Mouse (Mus musculus) myocyte (in vitro differentiated cells): ENCODE data around the gene Grin3b. TPM values are rescaled to one million over a fixed set of nuclear protein-coding genes. Genes with fewer than 3 reads are reported as not detected.

ENCODE experiments used
- H3K27me3 ChIP-seq: one replicate; pipeline ENCODE4 v1.6.1; 2011; ENCODE audit not compliant: control insufficient read depth, insufficient read depth, insufficient read length
- H3K36me3 ChIP-seq: one replicate; pipeline ENCODE4 v1.6.1; 2011; ENCODE audit not compliant: control insufficient read depth, insufficient read depth
- H3K4me2 ChIP-seq: one replicate; pipeline ENCODE4 v1.6.1; 2011; ENCODE audit warnings: low read depth, control low read depth
- H3K4me3 ChIP-seq: one replicate; pipeline ENCODE4 v1.5.1; 2011; ENCODE audit warnings: mild to moderate bottlenecking, control low read depth, moderate library complexity
- H3K79me2 ChIP-seq: one replicate; pipeline ENCODE4 v1.6.1; 2011; ENCODE audit not compliant: control insufficient read depth, insufficient read depth
- H3ac ChIP-seq: one replicate; pipeline ENCODE4 v1.6.1; 2011; ENCODE audit not compliant: control insufficient read depth, insufficient read length
- CEBPB ChIP-seq: IDR thresholded peaks from 2 replicates; pipeline ENCODE4 v1.6.1; 2011; ENCODE audit warnings: mild to moderate bottlenecking, moderate library complexity; ENCODE audit not compliant: poor library complexity, insufficient read depth, severe bottlenecking
- E2F4 ChIP-seq: IDR thresholded peaks from one replicate; pipeline ENCODE4 v1.6.1; 2011; ENCODE audit warnings: mild to moderate bottlenecking, control low read depth, moderate library complexity; ENCODE audit not compliant: insufficient read depth
- MAX ChIP-seq: IDR thresholded peaks from one replicate; pipeline ENCODE4 v1.6.1; 2011; ENCODE audit warnings: low read depth, mild to moderate bottlenecking, control low read depth
- MYOD1 ChIP-seq, 3 experiments: IDR thresholded peaks; one replicate each; pipeline ENCODE4 v1.6.1; 2011; ENCODE audit warnings: control low read depth in 2 of 3, low read depth in 2 of 3, mild to moderate bottlenecking in 2 of 3, moderate library complexity in 1 of 3; ENCODE audit not compliant: insufficient read length in 2 of 3, control insufficient read depth in 1 of 3
- MYOG ChIP-seq, 3 experiments: IDR thresholded peaks; one replicate each; pipeline ENCODE4 v1.6.1; 2011; ENCODE audit warnings: control low read depth in 2 of 3, low read depth in 2 of 3, mild to moderate bottlenecking in 2 of 3; ENCODE audit not compliant: insufficient read length in 2 of 3, control insufficient read depth in 1 of 3, insufficient read depth in 1 of 3
- POLR2A ChIP-seq: IDR thresholded peaks from one replicate; pipeline ENCODE4 v1.6.1; 2011; ENCODE audit warnings: low read depth, mild to moderate bottlenecking, control low read depth, moderate library complexity; ENCODE audit not compliant: insufficient read length
- POLR2AphosphoS2 ChIP-seq: IDR thresholded peaks from one replicate; pipeline ENCODE4 v1.6.1; 2011; ENCODE audit warnings: low read depth, control low read depth; ENCODE audit not compliant: insufficient read length
- REST ChIP-seq: IDR thresholded peaks from one replicate; pipeline ENCODE4 v1.6.1; 2011; ENCODE audit warnings: mild to moderate bottlenecking, control low read depth, moderate library complexity; ENCODE audit not compliant: insufficient read depth, insufficient read length
- SRF ChIP-seq: IDR thresholded peaks from one replicate; pipeline ENCODE4 v1.6.1; 2011; ENCODE audit warnings: low read depth; ENCODE audit not compliant: control insufficient read depth, insufficient read length
- TCF12 ChIP-seq: IDR thresholded peaks from one replicate; pipeline ENCODE4 v1.6.1; 2011; ENCODE audit warnings: mild to moderate bottlenecking, control low read depth; ENCODE audit not compliant: poor library complexity, insufficient read depth, severe bottlenecking
- TCF3 ChIP-seq: IDR thresholded peaks from one replicate; pipeline ENCODE4 v1.6.1; 2011; ENCODE audit warnings: low read depth, control low read depth; ENCODE audit not compliant: insufficient read length
- USF1 ChIP-seq: IDR thresholded peaks from one replicate; pipeline ENCODE4 v1.6.1; 2011; ENCODE audit warnings: low read depth, mild to moderate bottlenecking, control low read depth, moderate library complexity
- polyA plus RNA-seq: library from polyadenylated mRNA; unstranded; fragments of >200 nt; fragmentation: generic; extraction: Trizol; gene quantifications from one replicate; pipeline ENCODE4 v1.2.1, GENCODE M21; 2012; ENCODE audit warnings: missing spikeins

The Grin3b gene
- polyA plus RNA-seq, 1 experiment = 0.73 TPM

DNA sequence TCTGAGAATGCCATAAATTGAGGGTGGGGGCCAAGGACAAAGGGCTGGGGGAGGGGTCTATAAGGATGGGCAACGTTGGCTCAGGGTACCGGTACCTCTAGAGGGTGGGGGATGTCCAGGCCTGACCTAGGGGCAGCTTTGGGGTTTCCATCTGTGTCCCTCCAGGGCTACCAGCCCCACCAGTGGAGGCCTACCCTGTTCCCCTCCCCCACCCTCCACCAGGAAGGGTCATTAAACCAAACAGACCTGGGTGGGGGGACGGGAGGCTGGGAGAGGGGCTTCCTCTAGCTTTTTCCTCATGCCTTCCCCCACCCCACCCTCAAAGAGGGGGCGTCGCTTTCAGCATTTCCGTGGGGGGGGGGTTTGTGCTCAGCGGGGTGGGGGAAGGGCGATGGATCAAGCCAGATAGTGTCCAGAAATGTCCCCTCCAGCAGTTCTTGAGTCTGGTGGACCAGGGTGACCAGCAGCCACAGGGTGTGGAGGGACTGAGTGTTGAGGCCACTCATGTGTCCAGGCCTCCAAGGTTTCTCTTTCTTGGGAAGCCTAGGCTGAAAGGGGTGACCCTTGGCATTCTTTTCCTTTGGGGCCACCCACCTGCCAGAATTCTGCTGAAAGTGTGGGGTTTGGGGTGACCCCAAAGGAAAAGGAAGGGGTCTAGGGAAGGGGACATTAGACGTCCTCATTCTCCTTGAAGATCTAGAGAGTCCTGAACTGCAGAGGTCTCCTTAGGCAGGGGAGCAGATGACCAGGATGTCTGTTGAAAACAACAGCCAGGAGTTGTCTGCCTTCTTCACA is 41.4 kb upstream of the Grin3b start:
- H3K4me2 ChIP-seq = no peak overlapping the region
- H3K27me3 ChIP-seq = no peaks in the 10 kb centered on the region
- peaks cover 5% of the 10 kb centered on the region for H3K36me3 ChIP-seq
- TF ChIP-seq CEBPB = no peak
- H3K79me2 ChIP-seq = peaks cover 4% of the 10 kb centered on the region
- H3ac ChIP-seq = no peak overlapping the region
- peak overlapping the region; percentile 96 for H3K4me3 ChIP-seq

DNA sequence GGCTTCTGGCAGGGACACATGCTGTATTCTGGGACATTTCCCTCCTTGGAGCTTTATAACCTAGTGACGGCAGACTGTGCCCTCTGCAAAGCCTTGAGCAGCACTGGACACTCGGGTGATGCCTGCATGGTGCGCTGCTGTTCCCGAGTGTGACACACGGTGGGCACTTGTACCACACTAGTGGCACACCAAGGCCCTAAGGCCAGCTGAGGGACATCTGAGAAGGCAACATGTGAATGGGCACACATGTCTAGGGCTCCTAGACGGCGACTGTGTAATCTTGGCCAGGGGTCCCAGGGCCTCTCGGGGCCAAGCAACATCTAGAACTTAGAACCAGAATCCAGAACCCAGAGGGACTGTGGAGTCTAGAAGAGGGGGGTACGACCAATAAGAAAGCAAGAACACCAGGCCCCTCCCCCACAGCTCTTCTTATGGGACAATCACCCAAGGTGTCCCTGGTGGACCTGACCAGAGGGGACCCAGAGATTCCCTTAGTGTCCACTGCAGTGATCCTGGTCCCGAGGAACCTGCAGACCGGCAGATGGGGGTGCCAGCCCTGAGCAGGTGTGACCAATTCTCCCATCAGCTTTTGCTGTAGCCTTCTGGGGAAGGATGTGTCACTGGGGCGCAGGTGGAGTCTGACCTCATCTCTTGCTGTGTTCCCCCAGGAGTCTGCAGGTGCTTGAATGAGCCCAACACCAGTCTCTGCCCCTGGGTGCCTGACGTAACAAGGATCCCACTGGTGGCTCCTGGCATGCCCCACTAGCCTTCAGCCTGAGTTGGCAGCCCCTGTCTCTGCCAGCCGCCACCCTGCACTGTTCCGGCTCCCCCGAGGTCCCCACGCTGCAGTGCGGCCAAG is 40.3 kb upstream of the Grin3b start:
- H3K4me2 ChIP-seq = no peak overlapping the region
- no peaks in the 10 kb centered on the region for H3K27me3 ChIP-seq
- H3K4me3 ChIP-seq = no peak overlapping the region
- TF ChIP-seq MAX (no peak), CEBPB (no peak), TCF3 (no peak), MYOG (IDR thresholded peaks at IDR 0.05; ENCODE audit: control insufficient read depth in 1 of 3, insufficient read depth in 1 of 3, insufficient read length in 2 of 3, low read depth in 2 of 3) (no peak), E2F4 (no peak), SRF (no peak), USF1 (no peak), MYOD1 (IDR thresholded peaks at IDR 0.05; ENCODE audit: control insufficient read depth in 1 of 3, insufficient read length in 2 of 3, low read depth in 2 of 3) (no peak), REST (no peak)
- no peak overlapping the region for H3ac ChIP-seq
- H3K36me3 ChIP-seq = peaks cover 5% of the 10 kb centered on the region
- peaks cover 4% of the 10 kb centered on the region for H3K79me2 ChIP-seq

DNA sequence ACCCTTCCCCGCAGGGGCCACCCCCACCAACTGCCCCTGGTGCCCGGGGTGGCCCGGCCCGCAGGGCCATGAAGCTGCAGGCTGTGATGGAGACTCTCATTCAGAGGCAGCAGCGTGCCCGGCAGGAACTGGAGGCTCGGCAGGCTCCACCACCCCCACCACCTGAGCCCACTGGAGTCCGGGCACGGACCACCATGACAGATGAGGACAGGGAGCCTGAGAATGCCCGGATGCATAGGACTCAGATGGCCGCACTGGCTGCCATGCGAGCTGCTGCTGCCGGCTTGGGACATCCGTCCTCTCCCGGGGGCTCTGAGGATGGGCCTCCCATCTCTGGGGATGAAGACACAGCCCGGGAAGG is 39.7 kb upstream of the Grin3b start:
- H3K4me3 ChIP-seq = no peak overlapping the region
- H3K27me3 ChIP-seq = no peaks in the 10 kb centered on the region
- TF ChIP-seq MYOG (IDR thresholded peaks at IDR 0.05; ENCODE audit: control insufficient read depth in 1 of 3, insufficient read depth in 1 of 3, insufficient read length in 2 of 3, low read depth in 2 of 3) = no peak
- no peak for TF ChIP-seq POLR2A
- TF ChIP-seq REST = no peak
- TF ChIP-seq SRF = no peak
- TF ChIP-seq CEBPB = no peak
- no peak for TF ChIP-seq TCF12
- no peak for TF ChIP-seq TCF3
- no peak for TF ChIP-seq MAX
- no peak for TF ChIP-seq E2F4
- TF ChIP-seq USF1 = no peak
- no peak for TF ChIP-seq MYOD1 (IDR thresholded peaks at IDR 0.05; ENCODE audit: control insufficient read depth in 1 of 3, insufficient read length in 2 of 3, low read depth in 2 of 3)
- TF ChIP-seq POLR2AphosphoS2 = no peak
- H3K36me3 ChIP-seq = peaks cover 5% of the 10 kb centered on the region
- peaks cover 4% of the 10 kb centered on the region for H3K79me2 ChIP-seq
- H3ac ChIP-seq = no peak overlapping the region
- no peak overlapping the region for H3K4me2 ChIP-seq

GRCm38 (mm10) chr10:79931797-79932196 is 38.7 kb upstream of the Grin3b start:
- peaks cover 5% of the 10 kb centered on the region for H3K36me3 ChIP-seq
- H3K4me3 ChIP-seq = no peak overlapping the region
- TF ChIP-seq E2F4 = no peak
- no peak for TF ChIP-seq POLR2A
- TF ChIP-seq USF1 = no peak
- no peak for TF ChIP-seq MYOG (IDR thresholded peaks at IDR 0.05; ENCODE audit: control insufficient read depth in 1 of 3, insufficient read depth in 1 of 3, insufficient read length in 2 of 3, low read depth in 2 of 3)
- no peak for TF ChIP-seq POLR2AphosphoS2
- no peak for TF ChIP-seq MYOD1 (IDR thresholded peaks at IDR 0.05; ENCODE audit: control insufficient read depth in 1 of 3, insufficient read length in 2 of 3, low read depth in 2 of 3)
- no peak for TF ChIP-seq MAX
- TF ChIP-seq CEBPB = no peak
- no peak for TF ChIP-seq REST
- no peak for TF ChIP-seq TCF3
- TF ChIP-seq SRF = no peak
- no peak overlapping the region for H3K4me2 ChIP-seq
- H3ac ChIP-seq = no peak overlapping the region
- peaks cover 4% of the 10 kb centered on the region for H3K79me2 ChIP-seq
- no peaks in the 10 kb centered on the region for H3K27me3 ChIP-seq

GRCm38 (mm10) chr10:79932736-79933135 is 37.8 kb upstream of the Grin3b start:
- H3K36me3 ChIP-seq = peaks cover 5% of the 10 kb centered on the region
- no peak overlapping the region for H3ac ChIP-seq
- no peaks in the 10 kb centered on the region for H3K27me3 ChIP-seq
- peaks cover 4% of the 10 kb centered on the region for H3K79me2 ChIP-seq
- H3K4me2 ChIP-seq = peak overlapping the region; percentile 34
- TF ChIP-seq POLR2AphosphoS2 (no peak), E2F4 (no peak), TCF3 (peak; percentile 88), MYOG (IDR thresholded peaks at IDR 0.05; ENCODE audit: control insufficient read depth in 1 of 3, insufficient read depth in 1 of 3, insufficient read length in 2 of 3, low read depth in 2 of 3) (peak in 2 of 3 experiments; percentile 92 to 97), TCF12 (peak; percentile 83), MYOD1 (IDR thresholded peaks at IDR 0.05; ENCODE audit: control insufficient read depth in 1 of 3, insufficient read length in 2 of 3, low read depth in 2 of 3) (peak in 2 of 3 experiments; percentile 75 to 89), USF1 (no peak), MAX (no peak), CEBPB (no peak)
- H3K4me3 ChIP-seq = no peak overlapping the region
